Mouse (Mus musculus) C2C12 (cell line): ENCODE results near the gene Adssl1.

Source experiments
- CEBPB ChIP-seq: IDR thresholded peaks from one replicate; pipeline ENCODE4 v1.6.1; 2011; ENCODE audit warnings: low read depth, mild to moderate bottlenecking, control low read depth, moderate library complexity
- CTCF ChIP-seq: IDR thresholded peaks from one replicate; pipeline ENCODE4 v1.5.1; 2011; ENCODE audit not compliant: control insufficient read depth, insufficient read depth, insufficient read length
- FOSL1 ChIP-seq: IDR thresholded peaks from one replicate; pipeline ENCODE4 v1.8.0; 2011; ENCODE audit warnings: mild to moderate bottlenecking, low read length; ENCODE audit not compliant: poor library complexity, insufficient read depth, severe bottlenecking
- MAX ChIP-seq: IDR thresholded peaks from one replicate; pipeline ENCODE4 v1.6.1; 2011; ENCODE audit warnings: mild to moderate bottlenecking, control low read depth
- MYOD1 ChIP-seq: IDR thresholded peaks from one replicate; pipeline ENCODE4 v1.6.1; 2011; ENCODE audit warnings: low read depth; ENCODE audit not compliant: control insufficient read depth, insufficient read length
- MYOG ChIP-seq: IDR thresholded peaks from one replicate; pipeline ENCODE4 v1.6.1; 2011; ENCODE audit not compliant: control insufficient read depth, insufficient read length; ENCODE audit errors: extremely low read depth
- USF1 ChIP-seq: IDR thresholded peaks from one replicate; pipeline ENCODE4 v1.6.1; 2011; ENCODE audit warnings: low read depth, mild to moderate bottlenecking, control low read depth, moderate library complexity

- TF ChIP-seq USF1 (no peak), CTCF (no peak), MAX (no peak), MYOG (no peak), MYOD1 (no peak), FOSL1 (no peak), CEBPB (no peak)
Observed at GRCm38 (mm10) chr12:112661851-112662250, 42.0 kb downstream of the Adssl1 start.
